Mouse (Mus musculus): Measurements from ENCODE around the gene Lrrc20. TPM values are rescaled to one million over a fixed set of nuclear protein-coding genes. Genes with fewer than 3 reads are reported as not detected.

Gene Lrrc20
- polyA plus RNA-seq, 1 experiment, result 11.8 TPM

- TF ChIP-seq CEBPB (IDR thresholded peaks at IDR 0.05; ENCODE audit: low read depth), result no peak
- no peak for TF ChIP-seq USF1 (IDR thresholded peaks at IDR 0.05; ENCODE audit: low read depth)
- TF ChIP-seq MAX (IDR thresholded peaks at IDR 0.05), result no peak
- TF ChIP-seq CTCF (IDR thresholded peaks at IDR 0.05; ENCODE audit: control insufficient read depth, insufficient read depth, insufficient read length), result no peak
- TF ChIP-seq MYOG (IDR thresholded peaks at IDR 0.05; ENCODE audit: control insufficient read depth, extremely low read depth, insufficient read length), result no peak
- TF ChIP-seq FOSL1 (IDR thresholded peaks at IDR 0.05; ENCODE audit: insufficient read depth, low read length, poor library complexity, severe bottlenecking), result no peak
- no peak for TF ChIP-seq MYOD1 (IDR thresholded peaks at IDR 0.05; ENCODE audit: control insufficient read depth, insufficient read length, low read depth)
- H3ac ChIP-seq (ENCODE audit: control insufficient read depth, insufficient read length, low read depth), result no peak overlapping the region
- no peaks in the 10 kb centered on the region for H3K27me3 ChIP-seq (ENCODE audit: control insufficient read depth, insufficient read depth, insufficient read length)
- H3K36me3 ChIP-seq (ENCODE audit: control insufficient read depth, insufficient read depth), result peaks cover 61% of the 10 kb centered on the region
- no peak overlapping the region for H3K4me3 ChIP-seq (ENCODE audit: insufficient read depth, poor library complexity, severe bottlenecking)
- peaks cover 7% of the 10 kb centered on the region for H3K79me3 ChIP-seq (ENCODE audit: low read depth)
- H3K79me2 ChIP-seq (ENCODE audit: control insufficient read depth, insufficient read depth), result peaks cover 14% of the 10 kb centered on the region
Measured at GRCm38 (mm10) chr10:61431375-61431774, 44.2 kb upstream of the Lrrc20 start.

GRCm38 (mm10) chr10:61440202-61440800, 35.3 kb upstream of the Lrrc20 start:
- Histone ChIP-seq H3K4me3 (ENCODE audit: insufficient read depth, poor library complexity, severe bottlenecking) (no peak overlapping the region), H3K79me3 (ENCODE audit: low read depth) (peaks cover 76% of the 10 kb centered on the region), H3K27me3 (ENCODE audit: control insufficient read depth, insufficient read depth, insufficient read length) (no peaks in the 10 kb centered on the region), H3K79me2 (ENCODE audit: control insufficient read depth, insufficient read depth) (peaks cover 95% of the 10 kb centered on the region), H3K36me3 (ENCODE audit: control insufficient read depth, insufficient read depth) (peaks cover 33% of the 10 kb centered on the region), H3ac (ENCODE audit: control insufficient read depth, insufficient read length, low read depth) (no peak overlapping the region)
- TF ChIP-seq MAX (IDR thresholded peaks at IDR 0.05) (no peak), MYOD1 (IDR thresholded peaks at IDR 0.05; ENCODE audit: control insufficient read depth, insufficient read length, low read depth) (no peak), CTCF (IDR thresholded peaks at IDR 0.05; ENCODE audit: control insufficient read depth, insufficient read depth, insufficient read length) (no peak)

- TF ChIP-seq CEBPB (IDR thresholded peaks at IDR 0.05; ENCODE audit: low read depth) (no peak), MYOG (IDR thresholded peaks at IDR 0.05; ENCODE audit: control insufficient read depth, extremely low read depth, insufficient read length) (no peak), MAX (IDR thresholded peaks at IDR 0.05) (no peak), FOSL1 (IDR thresholded peaks at IDR 0.05; ENCODE audit: insufficient read depth, low read length, poor library complexity, severe bottlenecking) (no peak), MYOD1 (IDR thresholded peaks at IDR 0.05; ENCODE audit: control insufficient read depth, insufficient read length, low read depth) (no peak), CTCF (IDR thresholded peaks at IDR 0.05; ENCODE audit: control insufficient read depth, insufficient read depth, insufficient read length) (no peak), USF1 (IDR thresholded peaks at IDR 0.05; ENCODE audit: low read depth) (no peak)
- Histone ChIP-seq H3K79me3 (ENCODE audit: low read depth) (peaks cover 91% of the 10 kb centered on the region), H3K27me3 (ENCODE audit: control insufficient read depth, insufficient read depth, insufficient read length) (no peaks in the 10 kb centered on the region), H3K36me3 (ENCODE audit: control insufficient read depth, insufficient read depth) (peaks cover 33% of the 10 kb centered on the region), H3K79me2 (ENCODE audit: control insufficient read depth, insufficient read depth) (peaks cover 100% of the 10 kb centered on the region), H3K4me3 (ENCODE audit: insufficient read depth, poor library complexity, severe bottlenecking) (no peak overlapping the region), H3ac (ENCODE audit: control insufficient read depth, insufficient read length, low read depth) (no peak overlapping the region)
Measured at GRCm38 (mm10) chr10:61443456-61443855, 32.1 kb upstream of the Lrrc20 start.

- peaks cover 90% of the 10 kb centered on the region for H3K79me3 ChIP-seq (ENCODE audit: low read depth)
- TF ChIP-seq USF1 (IDR thresholded peaks at IDR 0.05; ENCODE audit: low read depth) (no peak), CTCF (IDR thresholded peaks at IDR 0.05; ENCODE audit: control insufficient read depth, insufficient read depth, insufficient read length) (no peak), MYOG (IDR thresholded peaks at IDR 0.05; ENCODE audit: control insufficient read depth, extremely low read depth, insufficient read length) (no peak), MYOD1 (IDR thresholded peaks at IDR 0.05; ENCODE audit: control insufficient read depth, insufficient read length, low read depth) (no peak), FOSL1 (IDR thresholded peaks at IDR 0.05; ENCODE audit: insufficient read depth, low read length, poor library complexity, severe bottlenecking) (no peak), CEBPB (IDR thresholded peaks at IDR 0.05; ENCODE audit: low read depth) (no peak), MAX (IDR thresholded peaks at IDR 0.05) (no peak)
Measured at GRCm38 (mm10) chr10:61443876-61444275, 31.7 kb upstream of the Lrrc20 start.

GRCm38 (mm10) chr10:61445016-61445415, 30.6 kb upstream of the Lrrc20 start:
- Histone ChIP-seq H3K79me3 (ENCODE audit: low read depth) (peaks cover 96% of the 10 kb centered on the region), H3K36me3 (ENCODE audit: control insufficient read depth, insufficient read depth) (peaks cover 33% of the 10 kb centered on the region), H3K79me2 (ENCODE audit: control insufficient read depth, insufficient read depth) (peaks cover 100% of the 10 kb centered on the region), H3K4me3 (ENCODE audit: insufficient read depth, poor library complexity, severe bottlenecking) (no peak overlapping the region), H3ac (ENCODE audit: control insufficient read depth, insufficient read length, low read depth) (no peak overlapping the region), H3K27me3 (ENCODE audit: control insufficient read depth, insufficient read depth, insufficient read length) (no peaks in the 10 kb centered on the region)
- TF ChIP-seq FOSL1 (IDR thresholded peaks at IDR 0.05; ENCODE audit: insufficient read depth, low read length, poor library complexity, severe bottlenecking), result no peak
- TF ChIP-seq MYOD1 (IDR thresholded peaks at IDR 0.05; ENCODE audit: control insufficient read depth, insufficient read length, low read depth), result no peak

More at GRCm38 (mm10) chr10:61443876-61444275, 31.7 kb upstream of the Lrrc20 start:
- H3K4me3 ChIP-seq (ENCODE audit: insufficient read depth, poor library complexity, severe bottlenecking), result no peak overlapping the region
- no peak overlapping the region for H3ac ChIP-seq (ENCODE audit: control insufficient read depth, insufficient read length, low read depth)
- peaks cover 100% of the 10 kb centered on the region for H3K79me2 ChIP-seq (ENCODE audit: control insufficient read depth, insufficient read depth)
- peaks cover 33% of the 10 kb centered on the region for H3K36me3 ChIP-seq (ENCODE audit: control insufficient read depth, insufficient read depth)
- H3K27me3 ChIP-seq (ENCODE audit: control insufficient read depth, insufficient read depth, insufficient read length), result no peaks in the 10 kb centered on the region
